Mouse (Mus musculus) retina, postnatal 1 day (tissue): ENCODE results near the gene Rnf121.

Experiments
- DNase-seq: peaks from one replicate; pipeline ENCODE4 v3.0.0-alpha.2; 2012

The Rnf121 gene

DNA sequence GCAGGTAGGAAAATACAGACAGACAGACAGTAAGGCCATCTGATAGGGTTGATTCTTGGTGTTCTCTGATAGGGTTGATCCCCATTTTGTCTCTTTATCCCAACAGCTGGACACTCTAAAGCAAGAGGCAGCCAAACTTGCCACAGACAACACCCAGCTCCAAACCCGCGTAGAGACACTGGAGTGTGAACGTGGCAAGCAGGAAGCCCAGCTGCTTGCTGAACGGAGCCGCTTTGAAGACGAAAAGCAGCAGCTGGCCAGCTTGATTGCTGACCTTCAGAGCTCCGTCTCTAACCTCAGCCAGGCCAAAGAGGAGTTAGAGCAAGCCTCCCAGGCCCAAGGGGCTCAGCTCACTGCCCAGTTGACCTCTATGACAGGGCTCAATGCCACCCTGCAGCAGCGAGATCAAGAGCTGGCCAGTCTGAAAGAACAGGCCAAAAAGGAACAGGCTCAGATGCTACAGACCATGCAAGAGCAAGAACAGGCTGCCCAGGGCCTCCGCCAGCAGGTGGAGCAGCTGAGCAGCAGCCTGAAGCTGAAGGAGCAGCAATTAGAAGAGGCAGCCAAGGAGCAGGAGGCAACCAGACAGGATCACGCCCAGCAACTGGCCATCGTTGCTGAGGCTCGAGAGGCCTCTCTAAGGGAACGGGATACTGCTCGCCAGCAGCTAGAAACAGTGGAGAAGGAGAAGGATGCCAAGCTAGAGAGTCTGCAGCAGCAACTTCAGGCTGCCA is 66.9 kb downstream of the Rnf121 start:
- DNase-seq, result peak; percentile 72

GRCm38 (mm10) chr7:101994241-101994640 is 71.0 kb downstream of the Rnf121 start:
- no peak for DNase-seq

GRCm38 (mm10) chr7:101985081-101985480 is 80.2 kb downstream of the Rnf121 start:
- DNase-seq, result no peak

- no peak for DNase-seq
These were observed 82.5 kb downstream of the Rnf121 start for GRCm38 (mm10) chr7:101982735-101983134.

DNA sequence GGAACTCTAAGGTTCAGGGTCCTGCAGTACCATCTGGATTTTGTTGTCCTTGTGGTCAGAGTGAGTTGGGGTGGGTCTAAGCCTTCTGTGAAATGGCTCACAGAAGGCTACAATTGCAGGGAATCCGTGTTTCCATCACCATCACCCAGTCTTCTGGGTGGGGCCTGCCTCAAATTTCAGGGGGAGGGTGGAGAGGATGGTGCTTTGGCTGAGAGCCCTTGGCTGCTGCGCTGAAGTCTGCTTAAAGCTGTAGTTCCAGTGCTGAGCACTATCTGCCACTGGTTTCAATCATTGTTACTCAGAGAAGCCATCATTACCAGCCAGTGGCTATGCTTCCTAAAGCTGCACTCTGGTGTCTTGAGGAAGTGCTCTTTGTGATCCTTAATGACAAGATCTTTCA is 90.8 kb downstream of the Rnf121 start:
- no peak for DNase-seq

DNA sequence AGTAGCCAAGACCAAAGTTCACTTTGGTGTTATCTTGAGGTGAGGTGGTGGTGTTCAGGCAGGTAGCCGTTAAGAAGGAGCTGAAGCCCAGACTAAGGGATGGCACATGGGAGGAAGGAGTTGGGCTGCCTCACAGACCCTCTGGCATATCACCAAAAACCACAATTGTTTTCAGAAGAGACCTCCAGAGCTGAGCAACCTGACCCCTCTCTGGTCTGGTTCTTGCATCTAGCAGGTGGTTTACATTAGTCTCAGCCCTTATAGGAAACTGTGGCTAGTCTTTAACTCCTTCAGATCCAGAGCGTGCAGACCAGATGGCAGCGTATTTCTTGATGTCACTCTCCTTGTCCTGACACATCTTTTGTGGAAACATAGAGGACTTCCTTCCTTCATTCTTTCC is 91.5 kb downstream of the Rnf121 start:
- DNase-seq, result no peak

DNA sequence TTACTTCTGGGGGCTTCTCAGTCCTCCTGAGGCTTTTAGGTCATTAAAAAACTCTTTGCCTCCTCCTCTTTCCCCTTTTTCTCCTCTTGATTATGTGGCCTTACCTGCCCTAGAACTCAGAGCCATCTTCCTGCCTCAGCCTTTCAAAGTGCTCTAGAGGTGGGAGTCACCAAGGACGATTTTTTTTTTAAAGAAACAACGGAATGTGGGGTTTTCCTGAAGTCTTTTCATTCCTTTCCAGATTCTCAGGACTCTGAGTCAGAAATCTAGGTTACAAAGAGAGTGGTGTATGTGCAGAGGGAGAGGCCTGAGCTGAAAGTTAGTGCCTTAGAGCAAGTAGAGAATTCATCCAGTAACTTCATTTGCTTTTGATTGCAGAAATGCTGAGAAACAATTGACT is 93.5 kb downstream of the Rnf121 start:
- DNase-seq, result no peak

DNA sequence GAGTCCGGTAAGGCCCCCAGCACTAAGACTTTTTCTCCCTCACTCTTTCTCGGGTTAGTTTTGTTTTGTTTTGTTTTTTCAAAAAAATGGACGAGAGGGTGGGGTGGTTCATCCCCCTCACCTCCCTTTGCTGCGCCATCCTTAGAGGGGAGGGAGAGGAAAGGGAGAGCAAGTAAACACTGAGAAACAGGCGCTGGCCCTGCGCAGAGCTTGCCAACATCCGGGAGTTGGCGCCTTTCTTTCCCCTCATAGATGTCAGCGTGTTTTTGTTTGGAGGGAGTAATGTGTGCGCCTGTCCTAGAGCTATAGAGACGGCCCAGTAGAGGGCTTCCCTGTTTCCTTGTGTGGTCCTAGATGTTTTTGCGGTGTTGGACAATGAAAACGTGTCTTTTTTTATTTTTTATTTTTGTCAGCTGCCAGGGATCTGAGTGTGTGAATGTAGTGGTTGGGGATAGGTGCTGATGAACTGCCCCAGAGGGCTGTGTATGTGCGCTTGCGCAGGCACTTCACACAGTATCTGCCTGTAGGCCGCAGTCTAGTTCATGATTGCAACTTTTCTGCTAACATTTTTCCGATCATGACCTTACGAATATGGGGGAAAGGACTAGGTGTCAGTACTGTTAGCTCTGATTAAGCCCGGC is 94.3 kb downstream of the Rnf121 start:
- peak; percentile 93 for DNase-seq

DNA sequence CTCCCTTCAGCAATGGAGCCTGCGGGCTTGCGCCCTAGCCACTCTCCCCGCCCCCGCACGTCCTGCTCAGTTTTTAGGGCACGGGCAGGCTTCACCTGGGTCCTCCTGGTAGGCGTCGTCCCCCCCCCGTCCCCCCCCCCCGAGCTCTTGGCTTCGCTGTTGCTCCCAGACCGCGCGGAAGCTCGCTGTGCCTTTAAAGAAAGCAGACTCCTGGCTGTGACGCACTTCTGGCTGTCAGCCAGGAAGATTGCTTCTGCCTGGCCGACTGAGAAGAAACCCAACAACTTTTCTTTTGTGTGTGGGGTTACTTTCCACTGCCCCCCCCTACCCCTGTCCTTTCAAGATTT is 94.9 kb downstream of the Rnf121 start:
- peak; percentile 97 for DNase-seq

GRCm38 (mm10) chr7:101969694-101970428 is 95.4 kb downstream of the Rnf121 start:
- peak; percentile 91 for DNase-seq
